Mouse (Mus musculus) midbrain, embryonic 10.5 days (tissue): ENCODE measurements at regions not wholly inside any gene's neighbourhood (a gene's known extent, or its start where the extent isn't known, plus 50 kb on each side); places are given as distances from the start of the nearest gene placed in this dataset.

Source experiments
- DNase-seq: peaks from one replicate; pipeline ENCODE4 v3.0.0-alpha.2; 2017; ENCODE audit warnings: low spot score
- H3K27ac ChIP-seq: fragments of 300-500 bp; sonication (generic); replicated peaks from 2 replicates; pipeline ENCODE4 v1.5.1; 2016; ENCODE audit warnings: mild to moderate bottlenecking
- H3K27me3 ChIP-seq: fragments of 300-500 bp; sonication (generic); 2 replicates; pipeline ENCODE4 v1.6.1; 2016; ENCODE audit warnings: low read depth, mild to moderate bottlenecking; ENCODE audit not compliant: poor library complexity, severe bottlenecking
- H3K36me3 ChIP-seq: fragments of 300-500 bp; sonication (generic); 2 replicates; pipeline ENCODE4 v1.6.1; 2016; ENCODE audit warnings: mild to moderate bottlenecking, moderate library complexity
- H3K4me1 ChIP-seq: fragments of 300-500 bp; sonication (generic); 2 replicates; pipeline ENCODE4 v1.6.1; 2016
- H3K4me3 ChIP-seq: fragments of 300-500 bp; sonication (generic); 2 replicates; pipeline ENCODE4 v1.5.1; 2016; ENCODE audit warnings: mild to moderate bottlenecking, moderate library complexity
- H3K9me3 ChIP-seq: fragments of 300-500 bp; sonication (generic); replicated peaks from 2 replicates; pipeline ENCODE4 v1.6.1; 2016; ENCODE audit warnings: mild to moderate bottlenecking
- WGBS: fragments of 180-500 bp; shearing (Covaris S2); methylation state at CpG from one replicate; pipeline ENCODE4 v1.1.7; 2016; 5-methylcytosine and 5-hydroxymethylcytosine counted together

- Histone ChIP-seq H3K4me3 (no peak overlapping the region), H3K36me3 (no peaks in the 10 kb centered on the region), H3K9me3 (no peaks in the 10 kb centered on the region), H3K4me1 (no peaks in the 10 kb centered on the region), H3K27ac (no peak overlapping the region), H3K27me3 (no peaks in the 10 kb centered on the region)
- 77% methylated on average over 4 of the region's 4 CpGs for WGBS
- no peak for DNase-seq
Measured at GRCm38 (mm10) chr6:65224723-65225122, 80.0 kb upstream of the Hpgds start.

- no peaks in the 10 kb centered on the region for H3K36me3 ChIP-seq
- H3K9me3 ChIP-seq: no peaks in the 10 kb centered on the region
- DNase-seq: no peak
Measured at GRCm38 (mm10) chr6:65262572-65262971, 117.9 kb upstream of the Hpgds start.

GRCm38 (mm10) chr6:65270723-65271122, 110.2 kb upstream of the C130060K24Rik start:
- no peak for DNase-seq
- no peaks in the 10 kb centered on the region for H3K27me3 ChIP-seq
- H3K4me3 ChIP-seq: no peak overlapping the region
- H3K9me3 ChIP-seq: no peaks in the 10 kb centered on the region
- no peaks in the 10 kb centered on the region for H3K4me1 ChIP-seq
- H3K36me3 ChIP-seq: no peaks in the 10 kb centered on the region
- no peak overlapping the region for H3K27ac ChIP-seq
- WGBS: 76% methylated on average over 1 of the region's 1 CpGs

More at GRCm38 (mm10) chr6:65262572-65262971, 117.9 kb upstream of the Hpgds start:
- Histone ChIP-seq H3K4me3 (no peak overlapping the region), H3K27me3 (no peaks in the 10 kb centered on the region), H3K4me1 (no peaks in the 10 kb centered on the region), H3K27ac (no peak overlapping the region)
- WGBS: 93% methylated on average over 1 of the region's 1 CpGs

- Histone ChIP-seq H3K4me3 (no peak overlapping the region), H3K27me3 (no peaks in the 10 kb centered on the region), H3K4me1 (peaks cover 31% of the 10 kb centered on the region), H3K27ac (peak overlapping the region; percentile 81), H3K9me3 (no peaks in the 10 kb centered on the region), H3K36me3 (no peaks in the 10 kb centered on the region)
- 28% methylated on average over 1 of the region's 1 CpGs for WGBS
- DNase-seq: no peak
Measured at GRCm38 (mm10) chr6:65310176-65310575, 70.7 kb upstream of the C130060K24Rik start.

GRCm38 (mm10) chr6:65310840-65311620, 69.9 kb upstream of the C130060K24Rik start:
- peak; percentile 38 for DNase-seq
- WGBS: 30% methylated on average over 11 of the region's 11 CpGs
- Histone ChIP-seq H3K27ac (peak overlapping the region; percentile 81), H3K4me1 (peaks cover 31% of the 10 kb centered on the region), H3K4me3 (no peak overlapping the region), H3K36me3 (no peaks in the 10 kb centered on the region), H3K27me3 (no peaks in the 10 kb centered on the region), H3K9me3 (no peaks in the 10 kb centered on the region)

- no peaks in the 10 kb centered on the region for H3K27me3 ChIP-seq
- H3K27ac ChIP-seq: peak overlapping the region; percentile 81
- no peaks in the 10 kb centered on the region for H3K9me3 ChIP-seq
- no peaks in the 10 kb centered on the region for H3K36me3 ChIP-seq
- H3K4me1 ChIP-seq: peaks cover 31% of the 10 kb centered on the region
- DNase-seq: no peak
- no peak overlapping the region for H3K4me3 ChIP-seq
Measured at GRCm38 (mm10) chr6:65311778-65312177, 69.1 kb upstream of the C130060K24Rik start.
